Mouse (Mus musculus): ENCODE measurements at regions not wholly inside any gene's neighbourhood (a gene's known extent, or its start where the extent isn't known, plus 50 kb on each side); places are given as distances from the start of the nearest gene placed in this dataset.

DNA sequence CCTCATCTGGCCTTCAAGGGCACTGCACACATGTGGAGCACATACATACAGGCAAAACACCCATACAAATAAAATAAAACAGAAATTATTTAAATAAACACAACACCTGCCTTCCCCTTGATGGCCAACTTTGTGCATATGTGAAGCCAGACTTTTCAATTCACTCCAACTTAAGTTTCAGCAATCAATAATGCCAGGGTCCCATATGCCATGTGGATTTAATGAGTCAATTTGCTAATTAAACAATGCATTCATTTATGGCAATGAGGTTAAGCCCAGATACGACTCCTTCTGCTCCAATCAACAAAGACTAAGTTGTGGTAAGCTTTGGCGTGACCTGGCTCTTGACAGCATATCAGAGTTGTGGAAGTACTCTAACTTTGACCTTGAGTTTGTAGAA is 130.4 kb upstream of the Hnrnpa3 start:
- TF ChIP-seq EP300 (IDR thresholded peaks at IDR 0.05; ENCODE audit: insufficient read depth, low read depth, low read length) (no peak), POLR2A (IDR thresholded peaks at IDR 0.05; ENCODE audit: insufficient read depth, low read length) (no peak), CTCF (IDR thresholded peaks at IDR 0.05; ENCODE audit: low read depth, low read length) (no peak)
- Histone ChIP-seq H3K27me3 (ENCODE audit: control insufficient read depth, insufficient read depth, low read length, poor library complexity, severe bottlenecking) (no peaks in the 10 kb centered on the region), H3K4me1 (ENCODE audit: control insufficient read depth, insufficient read depth, low read length) (no peaks in the 10 kb centered on the region), H3K4me3 (ENCODE audit: low read depth, low read length) (no peak overlapping the region), H3K36me3 (ENCODE audit: control insufficient read depth, insufficient read depth, low read length, poor library complexity, severe bottlenecking) (no peaks in the 10 kb centered on the region), H3K27ac (ENCODE audit: insufficient read depth, low read length) (no peak overlapping the region), H3K9ac (ENCODE audit: low read depth, poor library complexity, severe bottlenecking) (no peak overlapping the region), H3K9me3 (replicated peaks; ENCODE audit: control insufficient read depth, insufficient read depth, low read length, poor library complexity, severe bottlenecking) (no peaks in the 10 kb centered on the region)

DNA sequence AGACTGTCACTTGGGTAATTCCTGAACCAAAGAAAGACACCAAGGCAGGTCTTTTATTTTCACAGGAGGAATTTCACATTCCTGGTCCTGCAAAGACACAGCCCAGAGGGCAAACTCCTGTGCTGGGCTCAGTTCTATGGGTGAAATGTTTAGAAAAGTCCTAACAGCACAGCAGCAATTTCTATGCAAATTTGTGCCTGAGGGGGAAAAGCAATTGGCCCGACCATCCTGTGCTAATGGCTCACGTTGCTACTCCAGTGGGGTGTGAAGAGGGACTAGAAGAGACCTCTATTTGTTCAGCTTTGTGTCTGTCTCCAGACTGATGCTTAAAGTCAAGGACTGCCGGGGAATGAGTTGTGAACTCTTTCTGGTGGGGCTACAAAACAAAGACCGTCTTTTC is 120.9 kb upstream of the Hnrnpa3 start:
- Histone ChIP-seq H3K4me3 (ENCODE audit: low read depth, low read length) (no peak overlapping the region), H3K9me3 (replicated peaks; ENCODE audit: control insufficient read depth, insufficient read depth, low read length, poor library complexity, severe bottlenecking) (no peaks in the 10 kb centered on the region), H3K36me3 (ENCODE audit: control insufficient read depth, insufficient read depth, low read length, poor library complexity, severe bottlenecking) (no peaks in the 10 kb centered on the region), H3K4me1 (ENCODE audit: control insufficient read depth, insufficient read depth, low read length) (no peaks in the 10 kb centered on the region), H3K9ac (ENCODE audit: low read depth, poor library complexity, severe bottlenecking) (no peak overlapping the region), H3K27ac (ENCODE audit: insufficient read depth, low read length) (no peak overlapping the region), H3K27me3 (ENCODE audit: control insufficient read depth, insufficient read depth, low read length, poor library complexity, severe bottlenecking) (no peaks in the 10 kb centered on the region)
- no peak for TF ChIP-seq CTCF (IDR thresholded peaks at IDR 0.05; ENCODE audit: low read depth, low read length)
- TF ChIP-seq POLR2A (IDR thresholded peaks at IDR 0.05; ENCODE audit: insufficient read depth, low read length) = no peak
- no peak for TF ChIP-seq EP300 (IDR thresholded peaks at IDR 0.05; ENCODE audit: insufficient read depth, low read depth, low read length)

DNA sequence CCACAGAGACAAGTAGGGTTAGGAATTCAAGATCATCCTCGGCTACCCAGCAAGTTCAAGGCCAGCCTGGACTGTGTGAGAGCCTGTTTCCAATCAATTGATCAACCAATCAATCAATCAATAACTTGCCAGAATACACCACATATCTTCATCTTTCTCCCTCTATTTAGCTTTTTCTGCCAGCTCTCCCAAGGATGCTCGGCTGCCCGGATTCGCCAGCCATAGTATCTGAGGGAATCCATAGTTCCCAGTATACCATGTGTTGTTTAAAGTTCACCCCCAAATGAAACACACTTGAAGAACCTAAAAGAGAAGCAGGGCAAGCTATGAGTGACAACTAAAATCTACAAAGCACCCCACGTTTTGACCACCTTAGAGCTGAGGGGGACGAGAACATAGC is 119.3 kb upstream of the Hnrnpa3 start:
- no peaks in the 10 kb centered on the region for H3K9me3 ChIP-seq (replicated peaks; ENCODE audit: control insufficient read depth, insufficient read depth, low read length, poor library complexity, severe bottlenecking)
- H3K4me1 ChIP-seq (ENCODE audit: control insufficient read depth, insufficient read depth, low read length) = no peaks in the 10 kb centered on the region
- TF ChIP-seq CTCF (IDR thresholded peaks at IDR 0.05; ENCODE audit: low read depth, low read length) (no peak), EP300 (IDR thresholded peaks at IDR 0.05; ENCODE audit: insufficient read depth, low read depth, low read length) (no peak), POLR2A (IDR thresholded peaks at IDR 0.05; ENCODE audit: insufficient read depth, low read length) (no peak)

DNA sequence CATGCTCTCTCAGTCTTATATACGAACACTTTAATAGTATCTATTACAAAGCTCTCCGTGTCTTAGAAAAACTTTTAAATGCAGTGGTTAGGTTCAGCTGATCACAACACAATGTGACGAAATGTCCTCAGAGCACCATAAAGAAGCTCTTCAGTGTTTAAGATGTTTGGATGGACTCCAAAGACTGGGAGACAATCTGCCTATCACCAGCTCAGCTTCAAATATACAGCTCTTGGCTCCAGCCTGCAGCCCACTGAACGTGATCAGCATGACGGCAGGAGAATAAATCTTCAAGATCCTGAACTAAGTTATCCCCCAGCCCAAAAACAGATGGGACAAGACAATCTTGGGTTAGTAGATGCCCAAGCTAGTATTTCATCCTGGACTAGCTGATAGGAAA is 116.7 kb upstream of the Hnrnpa3 start:
- TF ChIP-seq CTCF (IDR thresholded peaks at IDR 0.05; ENCODE audit: low read depth, low read length) (no peak), POLR2A (IDR thresholded peaks at IDR 0.05; ENCODE audit: insufficient read depth, low read length) (no peak), EP300 (IDR thresholded peaks at IDR 0.05; ENCODE audit: insufficient read depth, low read depth, low read length) (no peak)
- no peak overlapping the region for H3K27ac ChIP-seq (ENCODE audit: insufficient read depth, low read length)
- H3K9ac ChIP-seq (ENCODE audit: low read depth, poor library complexity, severe bottlenecking) = no peak overlapping the region
- no peaks in the 10 kb centered on the region for H3K9me3 ChIP-seq (replicated peaks; ENCODE audit: control insufficient read depth, insufficient read depth, low read length, poor library complexity, severe bottlenecking)
- no peaks in the 10 kb centered on the region for H3K36me3 ChIP-seq (ENCODE audit: control insufficient read depth, insufficient read depth, low read length, poor library complexity, severe bottlenecking)
- H3K27me3 ChIP-seq (ENCODE audit: control insufficient read depth, insufficient read depth, low read length, poor library complexity, severe bottlenecking) = no peaks in the 10 kb centered on the region
- H3K4me1 ChIP-seq (ENCODE audit: control insufficient read depth, insufficient read depth, low read length) = no peaks in the 10 kb centered on the region
- H3K4me3 ChIP-seq (ENCODE audit: low read depth, low read length) = no peak overlapping the region

More for the DNA sequence above, 119.3 kb upstream of the Hnrnpa3 start:
- Histone ChIP-seq H3K36me3 (ENCODE audit: control insufficient read depth, insufficient read depth, low read length, poor library complexity, severe bottlenecking) (no peaks in the 10 kb centered on the region), H3K4me3 (ENCODE audit: low read depth, low read length) (no peak overlapping the region), H3K27ac (ENCODE audit: insufficient read depth, low read length) (no peak overlapping the region), H3K27me3 (ENCODE audit: control insufficient read depth, insufficient read depth, low read length, poor library complexity, severe bottlenecking) (no peaks in the 10 kb centered on the region), H3K9ac (ENCODE audit: low read depth, poor library complexity, severe bottlenecking) (no peak overlapping the region)

DNA sequence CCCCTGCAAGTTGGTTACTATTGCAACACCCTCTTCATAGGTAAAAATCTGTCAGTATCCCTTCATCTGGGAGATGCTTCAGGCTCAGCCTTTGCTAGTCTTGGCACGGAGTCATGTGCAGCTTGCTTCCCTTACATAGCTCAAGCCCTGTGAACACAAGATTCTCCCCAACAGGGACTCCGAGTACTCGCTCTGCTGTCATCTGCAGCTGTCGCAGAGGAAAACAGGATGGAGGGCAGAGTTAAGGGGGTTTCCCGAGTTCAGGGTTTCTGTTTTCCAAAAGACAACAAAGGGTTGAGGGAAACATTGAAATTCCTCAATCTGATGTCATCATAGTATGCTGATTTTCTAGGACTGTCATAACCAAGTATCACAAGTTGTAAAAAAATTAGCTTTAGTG is 116.3 kb upstream of the Hnrnpa3 start:
- no peak for TF ChIP-seq POLR2A (IDR thresholded peaks at IDR 0.05; ENCODE audit: insufficient read depth, low read length)
- TF ChIP-seq CTCF (IDR thresholded peaks at IDR 0.05; ENCODE audit: low read depth, low read length) = no peak
- no peak for TF ChIP-seq EP300 (IDR thresholded peaks at IDR 0.05; ENCODE audit: insufficient read depth, low read depth, low read length)
- Histone ChIP-seq H3K36me3 (ENCODE audit: control insufficient read depth, insufficient read depth, low read length, poor library complexity, severe bottlenecking) (no peaks in the 10 kb centered on the region), H3K4me3 (ENCODE audit: low read depth, low read length) (no peak overlapping the region), H3K4me1 (ENCODE audit: control insufficient read depth, insufficient read depth, low read length) (no peaks in the 10 kb centered on the region), H3K9me3 (replicated peaks; ENCODE audit: control insufficient read depth, insufficient read depth, low read length, poor library complexity, severe bottlenecking) (no peaks in the 10 kb centered on the region), H3K27me3 (ENCODE audit: control insufficient read depth, insufficient read depth, low read length, poor library complexity, severe bottlenecking) (no peaks in the 10 kb centered on the region), H3K27ac (ENCODE audit: insufficient read depth, low read length) (no peak overlapping the region), H3K9ac (ENCODE audit: low read depth, poor library complexity, severe bottlenecking) (no peak overlapping the region)

DNA sequence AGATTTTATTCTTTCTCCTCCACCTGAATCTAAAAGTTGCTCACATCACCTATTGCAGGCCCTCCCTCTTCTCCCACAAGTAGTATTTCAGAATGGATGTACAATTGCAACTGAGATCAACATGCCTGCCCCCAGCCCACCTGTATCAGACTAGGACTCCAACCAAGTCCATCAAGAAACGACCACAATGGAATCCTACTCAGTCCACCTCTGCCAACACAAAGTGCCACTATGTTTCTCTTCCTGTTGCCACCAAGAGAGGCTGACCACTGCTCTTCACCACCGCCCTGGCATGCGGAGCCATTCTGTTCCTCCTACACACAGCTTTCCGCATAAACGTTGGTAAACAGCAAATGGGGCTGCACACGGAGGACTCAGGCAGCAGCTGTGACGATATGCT is 113.1 kb upstream of the Hnrnpa3 start:
- TF ChIP-seq CTCF (IDR thresholded peaks at IDR 0.05; ENCODE audit: low read depth, low read length) (no peak), EP300 (IDR thresholded peaks at IDR 0.05; ENCODE audit: insufficient read depth, low read depth, low read length) (no peak), POLR2A (IDR thresholded peaks at IDR 0.05; ENCODE audit: insufficient read depth, low read length) (no peak)
- Histone ChIP-seq H3K36me3 (ENCODE audit: control insufficient read depth, insufficient read depth, low read length, poor library complexity, severe bottlenecking) (no peaks in the 10 kb centered on the region), H3K9me3 (replicated peaks; ENCODE audit: control insufficient read depth, insufficient read depth, low read length, poor library complexity, severe bottlenecking) (no peaks in the 10 kb centered on the region), H3K27me3 (ENCODE audit: control insufficient read depth, insufficient read depth, low read length, poor library complexity, severe bottlenecking) (no peaks in the 10 kb centered on the region), H3K4me3 (ENCODE audit: low read depth, low read length) (no peak overlapping the region), H3K27ac (ENCODE audit: insufficient read depth, low read length) (no peak overlapping the region), H3K4me1 (ENCODE audit: control insufficient read depth, insufficient read depth, low read length) (no peaks in the 10 kb centered on the region), H3K9ac (ENCODE audit: low read depth, poor library complexity, severe bottlenecking) (no peak overlapping the region)
